Mouse (Mus musculus): Measurements from ENCODE around the gene Mogs. TPM values are rescaled to one million over a fixed set of nuclear protein-coding genes. Genes with fewer than 3 reads are reported as not detected.

The Mogs gene
- total and polyA plus RNA-seq, 3 experiments, result 57.2 to 78.9 (median 77.3) TPM

DNA sequence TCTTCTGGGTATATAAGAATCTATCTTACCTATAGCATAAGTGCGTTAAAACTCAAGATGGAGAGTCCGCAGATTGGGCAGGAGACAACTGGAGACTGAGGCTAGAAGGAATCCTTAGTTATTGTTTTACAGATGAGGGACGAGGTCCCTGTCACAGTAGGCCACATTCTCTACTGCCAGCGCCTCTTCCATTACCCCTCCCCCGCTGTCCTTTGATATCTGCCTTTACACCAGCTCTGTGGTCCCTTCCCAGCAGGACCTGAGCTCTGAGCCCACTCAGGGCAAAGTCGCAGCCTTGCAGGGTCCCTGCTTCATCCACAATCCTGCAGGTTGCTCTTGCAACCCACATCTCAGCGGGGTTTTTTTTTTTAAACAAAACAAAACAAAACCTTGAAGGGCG is 47.1 kb upstream of the Mogs start:
- no peak overlapping the region for H3K9ac ChIP-seq (ENCODE audit: insufficient read depth, low read depth)
- DNase-seq (ENCODE audit: extremely low read depth), result no peak
- H3K27ac ChIP-seq (ENCODE audit: insufficient read depth, low read depth), result no peak overlapping the region
- no peaks in the 10 kb centered on the region for H3K79me2 ChIP-seq (replicated peaks; ENCODE audit: control insufficient read depth, extremely low read depth, insufficient read depth, poor library complexity, severe bottlenecking)
- TF ChIP-seq CTCF (conservative IDR thresholded peaks at IDR 0.05 in 1 of 2, IDR thresholded peaks at IDR 0.05 in 1 of 2; ENCODE audit: low read depth in 2 of 2, low read length in 2 of 2), result no peak
- no peak for TF ChIP-seq ZNF384 (IDR thresholded peaks at IDR 0.05; ENCODE audit: low read depth, low read length)
- no peak for TF ChIP-seq JUND (conservative IDR thresholded peaks at IDR 0.05; ENCODE audit: low read depth, low read length)
- no peak for TF ChIP-seq KAT2A (IDR thresholded peaks at IDR 0.05; ENCODE audit: insufficient replicate concordance, low read length)
- no peak overlapping the region for H3K4me3 ChIP-seq (replicated peaks in 1 of 3; ENCODE audit: low read depth in 2 of 3, low read length in 2 of 3, poor library complexity in 1 of 3)
- peaks cover 33% of the 10 kb centered on the region for H3K9me3 ChIP-seq (replicated peaks; ENCODE audit: low read length)
- dilution Hi-C loops (cut with MboI; ENCODE audit: extremely low pct_ligation_motif_present, extremely low pct_unique_long_range_greater_than_20kb, low sequenced_read_pairs) (no loop called here), in situ Hi-C loops (cut with MboI; ENCODE audit: low pct_ligation_motif_present, low pct_unique_long_range_greater_than_20kb, low sequenced_read_pairs) (no loop called here)
- no peaks in the 10 kb centered on the region for H3K4me1 ChIP-seq (ENCODE audit: control insufficient read depth in 1 of 2, insufficient read depth in 2 of 2)
- peaks cover 0 to 31% of the 10 kb centered on the region in 2 experiments for H3K36me3 ChIP-seq (replicated peaks in 1 of 2; ENCODE audit: control insufficient read depth in 1 of 2, insufficient read depth in 1 of 2, low read length in 1 of 2)
- H3K27me3 ChIP-seq (replicated peaks), result no peaks in the 10 kb centered on the region
- no peak overlapping the region for H3K4me2 ChIP-seq (ENCODE audit: insufficient read depth, low read depth, poor library complexity, severe bottlenecking)

DNA sequence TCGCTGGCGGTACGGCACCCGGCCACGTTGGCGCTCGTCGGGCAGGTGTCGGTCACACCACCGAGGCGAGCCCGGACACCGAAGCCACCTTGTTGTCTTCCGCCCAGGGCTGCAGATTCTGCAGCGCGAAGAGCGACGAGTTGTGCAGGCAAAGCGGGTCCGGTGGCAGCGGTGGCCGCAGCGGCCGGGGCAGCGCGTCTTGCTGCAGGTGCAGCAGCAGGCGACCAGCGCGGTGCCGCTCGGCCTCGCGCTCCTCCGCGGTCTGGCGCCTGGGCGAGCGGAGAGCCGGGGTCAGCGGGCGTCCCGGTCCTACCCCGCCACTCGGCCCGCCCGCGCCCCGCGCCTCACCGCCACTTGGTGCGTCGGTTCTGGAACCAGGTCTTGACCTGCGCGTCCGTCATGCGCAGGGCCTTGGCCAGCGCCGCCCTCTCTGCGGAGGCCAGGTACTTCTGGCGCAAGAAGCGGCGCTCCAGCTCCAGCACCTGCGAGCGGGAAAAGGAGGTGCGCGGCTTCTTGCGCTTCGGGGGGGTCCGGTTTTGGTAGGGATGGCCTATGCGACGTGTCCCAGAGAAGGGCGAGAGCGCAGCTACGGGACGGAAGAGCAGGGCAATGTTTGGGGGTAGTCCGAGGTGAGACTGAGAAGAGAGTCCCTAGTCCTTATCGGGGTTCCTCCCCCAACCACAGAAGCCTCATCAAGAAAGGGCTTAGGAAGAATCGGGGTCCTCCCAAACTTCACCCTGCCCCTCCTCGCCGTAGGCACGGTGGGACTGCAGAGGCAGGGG is 46.4 kb upstream of the Mogs start:
- Histone ChIP-seq H3K4me2 (ENCODE audit: insufficient read depth, low read depth, poor library complexity, severe bottlenecking) (no peak overlapping the region), H3K36me3 (replicated peaks in 1 of 2; ENCODE audit: control insufficient read depth in 1 of 2, insufficient read depth in 1 of 2, low read length in 1 of 2) (peaks cover 0 to 26% of the 10 kb centered on the region in 2 experiments), H3K27me3 (replicated peaks) (no peaks in the 10 kb centered on the region), H3K9ac (ENCODE audit: insufficient read depth, low read depth) (no peak overlapping the region), H3K27ac (ENCODE audit: insufficient read depth, low read depth) (no peak overlapping the region), H3K79me2 (replicated peaks; ENCODE audit: control insufficient read depth, extremely low read depth, insufficient read depth, poor library complexity, severe bottlenecking) (no peaks in the 10 kb centered on the region), H3K4me1 (ENCODE audit: control insufficient read depth in 1 of 2, insufficient read depth in 2 of 2) (no peaks in the 10 kb centered on the region), H3K4me3 (replicated peaks in 1 of 3; ENCODE audit: low read depth in 2 of 3, low read length in 2 of 3, poor library complexity in 1 of 3) (no peak overlapping the region), H3K9me3 (replicated peaks; ENCODE audit: low read length) (peaks cover 33% of the 10 kb centered on the region)
- in situ Hi-C loops (cut with MboI; ENCODE audit: low pct_ligation_motif_present, low pct_unique_long_range_greater_than_20kb, low sequenced_read_pairs), result no loop called here
- TF ChIP-seq USF2 (conservative IDR thresholded peaks at IDR 0.05; ENCODE audit: low read depth, low read length) (no peak), MAFK (IDR thresholded peaks at IDR 0.05; ENCODE audit: insufficient replicate concordance, low read length) (no peak), TBP (conservative IDR thresholded peaks at IDR 0.05; ENCODE audit: low read depth, low read length) (no peak), CHD1 (IDR thresholded peaks at IDR 0.05; ENCODE audit: low read depth, low read length) (no peak), MXI1 (IDR thresholded peaks at IDR 0.05; ENCODE audit: low read depth, low read length) (no peak), GABPA (IDR thresholded peaks at IDR 0.05; ENCODE audit: insufficient replicate concordance, low read depth, low read length) (no peak), UBTF (IDR thresholded peaks at IDR 0.05; ENCODE audit: low read depth, low read length) (no peak), POLR2A (IDR thresholded peaks at IDR 0.05; ENCODE audit: low read depth, low read length) (no peak), ETS1 (conservative IDR thresholded peaks at IDR 0.05; ENCODE audit: low read depth, low read length) (no peak), BHLHE40 (IDR thresholded peaks at IDR 0.05; ENCODE audit: low read depth, low read length) (no peak), POLR2AphosphoS2 (IDR thresholded peaks at IDR 0.05; ENCODE audit: low read depth, low read length) (no peak), E2F4 (IDR thresholded peaks at IDR 0.05; ENCODE audit: insufficient replicate concordance, low read depth, low read length) (no peak), JUND (conservative IDR thresholded peaks at IDR 0.05; ENCODE audit: low read depth, low read length) (no peak), ELF1 (IDR thresholded peaks at IDR 0.05; ENCODE audit: low read depth, low read length) (no peak)
- no peak for DNase-seq (ENCODE audit: extremely low read depth)
- dilution Hi-C loops (cut with MboI; ENCODE audit: extremely low pct_ligation_motif_present, extremely low pct_unique_long_range_greater_than_20kb, low sequenced_read_pairs), result no loop called here

Measured in CH12.LX (cell line).